ENCODE assay signal across 16 mouse cellular contexts in genomic region chr5:82142063-82142462, GRCm38 (mm10).
"Had no signal": no experiment of that assay in that cellular context is flagged by ENCODE, and none has a peak within 500 bp of the region (broad histone marks: within the 10 kb centered on the region; RNA-seq: fewer than 3 reads in every experiment).

No protein-coding gene starts in this region.

- H3K9ac ChIP-seq: limb, embryonic 15.5 days; liver, embryonic 14.5 days; neural tube, embryonic 13.5 days had no signal

- DNase-seq: layer of hippocampus, adult 9-11 months; layer of hippocampus, postnatal 36 days; lung, adult 18-20 months; lung, postnatal 4 days; retina, postnatal 1 day; right cerebral cortex, postnatal 4 days; spleen, adult 18-20 months; thymus, adult 18-20 months; thymus, postnatal 14 days had no signal

- H3K36me3 ChIP-seq: limb, embryonic 15.5 days; midbrain, embryonic 10.5 days; neural tube, embryonic 13.5 days had no signal

- H3K4me2 ChIP-seq: limb, embryonic 15.5 days; neural tube, embryonic 13.5 days had no signal

- H3K27ac ChIP-seq: limb, embryonic 15.5 days; liver, embryonic 14.5 days; midbrain, embryonic 10.5 days; neural tube, embryonic 13.5 days had no signal

- H3K4me1 ChIP-seq: limb, embryonic 15.5 days; midbrain, embryonic 10.5 days; neural tube, embryonic 13.5 days had no signal

- ATAC-seq: intestine, postnatal 0 days; lung, postnatal 0 days; midbrain, embryonic 16.5 days had no signal

- H3K27me3 ChIP-seq: limb, embryonic 15.5 days; neural tube, embryonic 13.5 days had no signal

- H3K4me3 ChIP-seq: limb, embryonic 15.5 days; midbrain, embryonic 10.5 days; neural tube, embryonic 13.5 days had no signal

- H3K9me3 ChIP-seq: limb, embryonic 15.5 days; midbrain, embryonic 10.5 days; neural tube, embryonic 13.5 days had no signal
